Mouse (Mus musculus): Measurements from ENCODE around the gene Afg3l1.

GRCm38 (mm10) chr8:123452149-123452548 is 25.6 kb upstream of the Afg3l1 start:
- no peak for TF ChIP-seq POLR2A (IDR thresholded peaks at IDR 0.05; ENCODE audit: extremely low read depth, insufficient read depth, low read length)
- TF ChIP-seq CTCF (IDR thresholded peaks at IDR 0.05; ENCODE audit: low read depth, low read length) = no peak

Measured in liver, adult 2 months (tissue).